Comparison of ENCODE assay signal across 19 mouse cellular contexts in genomic region chr17:11346310-11346709, GRCm38 (mm10).
DNase-seq lines count a peak whose midpoint lies in the region; ATAC-seq and TF ChIP-seq lines count a peak whose summit lies in the region.
"Had no signal": no experiment of that assay in that cellular context is flagged by ENCODE, and none has a peak within 500 bp of the region (broad histone marks: within the 10 kb centered on the region; RNA-seq: fewer than 3 reads in every experiment).

No protein-coding gene starts in this region.

- H3K27me3 ChIP-seq in MEL (ENCODE audit: control insufficient read depth in 1 of 2, insufficient read depth in 2 of 2, low read length in 2 of 2), result no peaks in the 10 kb centered on the region
- H3K27me3 ChIP-seq in forebrain, embryonic 11.5 days (ENCODE audit: control insufficient read depth, insufficient read depth, low read length), result no peaks in the 10 kb centered on the region
- H3K27me3 ChIP-seq: CH12.LX, Patski had no signal

- H3K4me3 ChIP-seq in MEL (ENCODE audit: control insufficient read depth in 1 of 2, insufficient read depth in 1 of 2, low read depth in 2 of 2, low read length in 2 of 2), result no peak overlapping the region
- no peak overlapping the region for H3K4me3 ChIP-seq in forebrain, embryonic 11.5 days (ENCODE audit: low read depth, low read length)

- no peak for TF ChIP-seq POLR2A in MEL (IDR thresholded peaks at IDR 0.05; ENCODE audit: control insufficient read depth in 1 of 2, insufficient read depth in 1 of 2, low read depth in 1 of 2, low read length in 2 of 2, poor library complexity in 1 of 2)

- peak; percentile 39 for DNase-seq in MEL (ENCODE audit: low read depth, low spot score)
- no peak for DNase-seq in forebrain, embryonic 11.5 days (ENCODE audit: low spot score)
- DNase-seq: adrenal gland, adult 2 months; adrenal gland, adult 8-10 months; adrenal gland, postnatal 10 days; adrenal gland, postnatal 14 days; adrenal gland, postnatal 25 days; adrenal gland, postnatal 36 days; B cell, adult 2 months; cerebellum, adult 11 months; cerebellum, adult 11-12 months; cerebellum, adult 18-20 months; cerebellum, adult 2 months; cerebellum, adult 8-10 months had no signal

- no peaks in the 10 kb centered on the region for H3K79me2 ChIP-seq in MEL (ENCODE audit: control insufficient read depth, insufficient read depth, low read length, poor library complexity)

- no peaks in the 10 kb centered on the region; a peak in 1 of 4 replicates for H3K36me3 ChIP-seq in MEL (ENCODE audit: control insufficient read depth in 1 of 2, insufficient read depth in 2 of 2, low read length in 2 of 2)
- no peaks in the 10 kb centered on the region for H3K36me3 ChIP-seq in forebrain, embryonic 11.5 days (ENCODE audit: control insufficient read depth, insufficient read depth, low read length)
- H3K36me3 ChIP-seq: G1E had no signal

- WGBS in forebrain, embryonic 11.5 days, result 100% methylated on average over 1 of the region's 1 CpGs

- H3K4me2 ChIP-seq in forebrain, embryonic 11.5 days (ENCODE audit: low read depth, low read length, severe bottlenecking), result no peak overlapping the region

- TF ChIP-seq RAD21 in MEL (IDR thresholded peaks at IDR 0.05; ENCODE audit: low read depth, low read length), result no peak

- TF ChIP-seq CTCF in MEL (IDR thresholded peaks at IDR 0.05 in 2 of 3, conservative IDR thresholded peaks at IDR 0.05 in 1 of 3; ENCODE audit: control insufficient read depth in 1 of 3, insufficient read depth in 1 of 3, low read depth in 2 of 3, low read length in 3 of 3, poor library complexity in 1 of 3, severe bottlenecking in 1 of 3), result no peak

- no peak overlapping the region for H3K27ac ChIP-seq in MEL (ENCODE audit: control insufficient read depth, low read depth, low read length)
- H3K27ac ChIP-seq in forebrain, embryonic 11.5 days (ENCODE audit: low read depth, low read length), result no peak overlapping the region

- H3K9ac ChIP-seq in MEL (ENCODE audit: control insufficient read depth, low read depth, low read length, poor library complexity, severe bottlenecking), result no peak overlapping the region
- H3K9ac ChIP-seq in forebrain, embryonic 11.5 days (ENCODE audit: low read length), result no peak overlapping the region

- ATAC-seq in forebrain, embryonic 11.5 days (replicated peaks; ENCODE audit: low FRiP score), result no peak
- ATAC-seq: activated CD4-positive, CD25-positive, alpha-beta regulatory T cell, adult 4 months; CD4-positive, CD25-positive, alpha-beta regulatory T cell, adult 4 months; Patski had no signal

- peak; percentile 60 to 82 for TF ChIP-seq EP300 in MEL (IDR thresholded peaks at IDR 0.05; ENCODE audit: low read depth in 1 of 2, low read length in 2 of 2)

- peaks cover 0 to 8% of the 10 kb centered on the region in 2 experiments; a peak in 3 of 4 replicates for H3K4me1 ChIP-seq in MEL (ENCODE audit: control insufficient read depth in 1 of 2, insufficient read depth in 2 of 2, low read length in 2 of 2)
- H3K4me1 ChIP-seq in forebrain, embryonic 11.5 days (replicated peaks; ENCODE audit: control insufficient read depth, insufficient read depth, low read length), result no peaks in the 10 kb centered on the region

- no peaks in the 10 kb centered on the region for H3K9me3 ChIP-seq in MEL (replicated peaks; ENCODE audit: insufficient read depth, low read length)
- no peaks in the 10 kb centered on the region for H3K9me3 ChIP-seq in forebrain, embryonic 11.5 days (ENCODE audit: control insufficient read depth, low read length)
- H3K9me3 ChIP-seq: G1E had no signal

TF ChIP-seq in MEL, 35 proteins besides CTCF, POLR2A, EP300 and RAD21:
- TF ChIP-seq RCOR1 (IDR thresholded peaks at IDR 0.05; ENCODE audit: low read depth, low read length) (0 out of 2 replicates have a peak, but pooled peaks have one; percentile 30), TCF12 (IDR thresholded peaks at IDR 0.05; ENCODE audit: low read depth, low read length) (peak; percentile 43; the same call in 1 of the 2 replicates), ETS1 (IDR thresholded peaks at IDR 0.05; ENCODE audit: low read depth, low read length) (no peak), ZMIZ1 (IDR thresholded peaks at IDR 0.05; ENCODE audit: low read depth, low read length) (no peak), GATA1 (IDR thresholded peaks at IDR 0.05; ENCODE audit: low read depth, low read length) (peak; percentile 67)
